In the genomic region with DNA sequence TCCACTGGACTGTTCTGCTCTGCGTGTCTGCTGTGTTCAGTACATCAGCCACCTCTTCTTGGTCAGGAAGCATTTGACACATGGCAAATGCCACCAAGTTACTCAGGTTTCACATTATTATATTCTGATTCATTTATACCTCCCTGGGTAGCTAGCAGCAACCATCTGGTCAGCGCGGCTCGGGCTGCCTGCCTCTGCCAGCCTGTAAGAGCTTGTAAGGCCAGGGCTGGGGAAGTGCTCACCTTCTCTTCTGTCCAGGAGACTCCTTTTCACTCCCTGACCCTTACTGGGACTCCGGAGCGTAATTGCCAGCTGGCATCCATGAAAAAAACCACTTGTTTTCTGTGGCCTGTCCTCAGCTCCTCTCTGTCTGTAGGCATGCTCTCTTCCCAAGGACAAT, we compare ENCODE assay signal across 13 mouse cellular contexts. TPM values are rescaled to one million over a fixed set of nuclear protein-coding genes. Genes with fewer than 3 reads are reported as not detected.
DNase-seq lines count a peak whose midpoint lies in the region; ATAC-seq and TF ChIP-seq lines count a peak whose summit lies in the region.
"Had no signal": no experiment of that assay in that cellular context is flagged by ENCODE, and none has a peak within 500 bp of the region (broad histone marks: within the 10 kb centered on the region; RNA-seq: fewer than 3 reads in every experiment).

No protein-coding gene starts in this region.

- TF ChIP-seq CTCF in hindbrain, postnatal 0 days (IDR thresholded peaks at IDR 0.05; ENCODE audit: low read depth), result no peak

- no peaks in the 10 kb centered on the region for H3K9me3 ChIP-seq in hindbrain, postnatal 0 days (ENCODE audit: low read length)
- no peaks in the 10 kb centered on the region for H3K9me3 ChIP-seq in hindbrain, embryonic 16.5 days (ENCODE audit: control insufficient read depth, low read length)
- no peaks in the 10 kb centered on the region for H3K9me3 ChIP-seq in limb, embryonic 12.5 days

- no peaks in the 10 kb centered on the region for H3K36me3 ChIP-seq in hindbrain, postnatal 0 days (ENCODE audit: insufficient read depth, low read length)
- H3K36me3 ChIP-seq in hindbrain, embryonic 16.5 days (ENCODE audit: control insufficient read depth, insufficient read depth, low read length), result no peaks in the 10 kb centered on the region
- no peaks in the 10 kb centered on the region for H3K36me3 ChIP-seq in limb, embryonic 12.5 days

- ATAC-seq in cerebellum, adult (ENCODE audit: insufficient number of reproducible peaks, low FRiP score, low TSS enrichment), result peak; percentile 75; the same call in 1 of the 2 replicates
- ATAC-seq in hindbrain, postnatal 0 days, result no peak
- no peak for ATAC-seq in hindbrain, embryonic 16.5 days
- ATAC-seq in limb, embryonic 12.5 days (ENCODE audit: insufficient number of reproducible peaks, insufficient read depth, low FRiP score, low TSS enrichment, low read depth), result no peak
- ATAC-seq: liver, postnatal 0 days had no signal

- peak overlapping the region; percentile 38; the same call in 1 of the 2 replicates for H3K27ac ChIP-seq in hindbrain, postnatal 0 days
- H3K27ac ChIP-seq in hindbrain, embryonic 16.5 days (ENCODE audit: low read depth, low read length), result no peak overlapping the region
- 0 out of 2 replicates have a peak overlapping the region, but pooled peaks have one; percentile 18 for H3K27ac ChIP-seq in limb, embryonic 12.5 days

- peaks cover 13% of the 10 kb centered on the region for H3K4me1 ChIP-seq in hindbrain, postnatal 0 days (ENCODE audit: insufficient read depth, low read length)
- H3K4me1 ChIP-seq in hindbrain, embryonic 16.5 days (ENCODE audit: control insufficient read depth, insufficient read depth, low read depth, low read length), result peaks cover 29% of the 10 kb centered on the region
- H3K4me1 ChIP-seq in limb, embryonic 12.5 days (replicated peaks), result peaks cover 57% of the 10 kb centered on the region

- no peak overlapping the region for H3K4me3 ChIP-seq in hindbrain, postnatal 0 days (ENCODE audit: low read length)
- H3K4me3 ChIP-seq in hindbrain, embryonic 16.5 days (ENCODE audit: low read length), result no peak overlapping the region
- no peak overlapping the region for H3K4me3 ChIP-seq in limb, embryonic 12.5 days (replicated peaks)
- H3K4me3 ChIP-seq: erythroblast, embryonic 14.5 days had no signal

- no peak overlapping the region for H3K9ac ChIP-seq in hindbrain, postnatal 0 days (replicated peaks; ENCODE audit: low read length)
- H3K9ac ChIP-seq in hindbrain, embryonic 16.5 days (ENCODE audit: low read depth, low read length), result no peak overlapping the region
- H3K9ac ChIP-seq in limb, embryonic 12.5 days (replicated peaks), result no peak overlapping the region
- H3K9ac ChIP-seq: liver, postnatal 0 days had no signal

- H3K4me2 ChIP-seq in hindbrain, postnatal 0 days (ENCODE audit: low read depth, low read length), result no peak overlapping the region
- no peak overlapping the region for H3K4me2 ChIP-seq in hindbrain, embryonic 16.5 days (ENCODE audit: low read length)
- H3K4me2 ChIP-seq in limb, embryonic 12.5 days, result no peak overlapping the region

- 33% methylated on average over 6 of the region's 6 CpGs for WGBS in hindbrain, postnatal 0 days
- 50% methylated on average over 6 of the region's 6 CpGs for WGBS in hindbrain, embryonic 16.5 days
- WGBS in limb, embryonic 12.5 days, result 55% methylated on average over 6 of the region's 6 CpGs

- DNase-seq in cerebellum, postnatal 4 days (ENCODE audit: low spot score in 2 of 2), result no peak
- peak; percentile 5 for DNase-seq in hindbrain, postnatal 0 days (ENCODE audit: low spot score)
- peak; percentile 69 for DNase-seq in cerebellum, adult 8-10 months
- DNase-seq in urinary bladder, postnatal 25 days (ENCODE audit: low spot score), result no peak
- no peak for DNase-seq in liver
- DNase-seq: adrenal gland, postnatal 10 days; heart, adult 18-20 months; liver, postnatal 0 days had no signal

- H3K27me3 ChIP-seq in hindbrain, postnatal 0 days (ENCODE audit: insufficient read depth, low read length), result no peaks in the 10 kb centered on the region
- H3K27me3 ChIP-seq in hindbrain, embryonic 16.5 days (replicated peaks; ENCODE audit: control insufficient read depth, insufficient read depth, low read length), result no peaks in the 10 kb centered on the region
- no peaks in the 10 kb centered on the region for H3K27me3 ChIP-seq in limb, embryonic 12.5 days

RNA-seq across cellular contexts. Expression of a gene that starts 16.1 kb away (rescaled TPM):
- total RNA-seq in hindbrain, postnatal 0 days (2014; rRNA removed), result 4.5 and 10.8 TPM in 2 replicates
- polyA plus RNA-seq in hindbrain, postnatal 0 days (2015; fragmentation: Nextera tagmentation; extraction: Ambion mirVana), result 1.1 and 1.2 TPM in 2 replicates
- 2.4 and 2.5 TPM in 2 replicates for polyA plus RNA-seq in hindbrain, embryonic 16.5 days (2015; fragmentation: Nextera tagmentation; extraction: Ambion mirVana)
- polyA plus RNA-seq in limb, embryonic 12.5 days (2016; fragmentation: Nextera tagmentation; extraction: Ambion mirVana), result 2.4 and 2.6 TPM in 2 replicates

RNA-seq across cellular contexts. Expression of a gene that starts 17.4 kb away (rescaled TPM):
- total RNA-seq in hindbrain, postnatal 0 days (2014; rRNA removed), result not detected in 2 replicates
- polyA plus RNA-seq in hindbrain, postnatal 0 days (2015; fragmentation: Nextera tagmentation; extraction: Ambion mirVana), result 0.38 TPM in 1 of 2 replicates, not detected in the other
- polyA plus RNA-seq in hindbrain, embryonic 16.5 days (2015; fragmentation: Nextera tagmentation; extraction: Ambion mirVana), result 0.54 TPM in 1 of 2 replicates, not detected in the other
- 0.36 and 0.59 TPM in 2 replicates for polyA plus RNA-seq in limb, embryonic 12.5 days (2016; fragmentation: Nextera tagmentation; extraction: Ambion mirVana)
- total RNA-seq: common myeloid progenitor, adult 5-6 weeks had no signal
- polyA plus RNA-seq: erythroblast, embryonic 14.5 days had no signal

Comparison
In these comparisons a context has a peak if more than half of its experiments do, and no peak if none do; other contexts are left out.
1. DNase-seq: peak in hindbrain, postnatal 0 days (single experiment) and cerebellum, adult 8-10 months (single experiment); none in cerebellum, postnatal 4 days (0 of 2), urinary bladder, postnatal 25 days (single experiment) and liver (single experiment).